Mouse (Mus musculus): ENCODE measurements around the gene Olfr553. TPM values are rescaled to one million over a fixed set of nuclear protein-coding genes. Genes with fewer than 3 reads are reported as not detected.
"Not testable (repeated sequence)": the region's sequence is repeated elsewhere in the genome, so short reads cannot be mapped to it uniquely, and the experiment has no call there.

Gene Olfr553
- total and polyA plus RNA-seq, 3 experiments = not detected

DNA sequence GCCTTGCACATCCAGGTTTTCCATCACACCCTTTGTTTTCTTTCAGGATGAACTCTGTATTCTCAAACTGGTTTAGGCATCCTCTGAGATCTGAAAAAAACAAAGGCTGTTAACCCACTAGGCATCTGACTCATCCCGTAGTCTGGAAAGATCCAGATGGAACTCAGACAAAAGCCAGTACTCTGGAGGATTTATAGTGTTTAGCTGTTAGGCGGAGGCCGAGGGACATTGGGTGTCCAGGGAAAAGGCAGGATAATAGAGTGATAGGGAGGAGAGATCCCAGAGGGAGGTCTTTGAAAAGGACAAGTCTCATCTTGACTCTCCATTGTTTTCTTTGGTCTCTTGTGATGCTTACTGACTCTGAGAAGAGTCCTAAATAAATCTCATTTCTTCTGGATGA lies 46.6 kb upstream of the Olfr553 start, which contains the start of gene Olfr556:
Olfr556 (plus strand) TSS at position 301 of the 400 bp plus-strand sequence.
- Histone ChIP-seq H3K4me2 (ENCODE audit: insufficient read depth, low read depth, poor library complexity, severe bottlenecking) (no peak within 1 kb of the TSS), H3K36me3 (replicated peaks in 1 of 2; ENCODE audit: control insufficient read depth in 1 of 2, insufficient read depth in 1 of 2, low read length in 1 of 2) (no peaks in the 10 kb centered on the region), H3K4me3 (replicated peaks in 1 of 3; ENCODE audit: low read depth in 2 of 3, low read length in 2 of 3, poor library complexity in 1 of 3) (no peak within 1 kb of the TSS), H3K9ac (ENCODE audit: insufficient read depth, low read depth) (no peak within 1 kb of the TSS), H3K79me2 (replicated peaks; ENCODE audit: control insufficient read depth, extremely low read depth, insufficient read depth, poor library complexity, severe bottlenecking) (no peaks in the 10 kb centered on the region), H3K27ac (ENCODE audit: insufficient read depth, low read depth) (no peak within 1 kb of the TSS), H3K4me1 (ENCODE audit: control insufficient read depth in 1 of 2, insufficient read depth in 2 of 2) (no peaks in the 10 kb centered on the region), H3K9me3 (replicated peaks; ENCODE audit: low read length) (no peaks in the 10 kb centered on the region), H3K27me3 (replicated peaks) (no peaks in the 10 kb centered on the region)
- in situ Hi-C loops (cut with MboI; ENCODE audit: low pct_ligation_motif_present, low pct_unique_long_range_greater_than_20kb, low sequenced_read_pairs) (loop anchor here (10.0 kb wide), 1 partner anchor 250 kb away; the partner anchor contains the start of gene Olfr571), dilution Hi-C loops (cut with MboI; ENCODE audit: extremely low pct_ligation_motif_present, extremely low pct_unique_long_range_greater_than_20kb, low sequenced_read_pairs) (no loop called here)
- no peak for DNase-seq (ENCODE audit: extremely low read depth)
- TF ChIP-seq NELFE (IDR thresholded peaks at IDR 0.05; ENCODE audit: low read depth, low read length) (no peak), MAZ (IDR thresholded peaks at IDR 0.05; ENCODE audit: low read depth, low read length) (no peak), JUND (conservative IDR thresholded peaks at IDR 0.05; ENCODE audit: low read depth, low read length) (no peak), HCFC1 (IDR thresholded peaks at IDR 0.05; ENCODE audit: low read depth, low read length) (no peak)

DNA sequence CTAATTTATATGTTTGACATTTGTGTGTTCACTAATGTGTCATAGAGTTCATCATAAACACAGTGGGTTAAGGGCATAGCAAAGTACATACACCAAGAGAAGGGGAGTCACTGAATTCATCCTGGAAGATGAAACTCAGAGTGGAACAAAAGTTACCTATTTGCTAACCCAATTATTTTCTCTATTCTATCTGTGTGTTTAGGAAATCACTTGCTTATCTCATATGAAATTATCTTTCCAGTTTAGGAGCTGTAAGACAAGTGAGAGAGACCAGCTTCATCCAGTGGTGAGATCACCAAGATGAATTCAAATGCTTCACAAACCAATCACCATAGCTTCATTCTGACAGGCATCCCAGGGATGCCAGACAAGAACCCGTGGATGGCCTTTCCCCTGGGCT lies 40.5 kb upstream of the Olfr553 start, which contains the start of gene Olfr555:
Olfr555 (plus strand) TSS at position 301 of the 400 bp plus-strand sequence.
- TF ChIP-seq MXI1 (IDR thresholded peaks at IDR 0.05; ENCODE audit: low read depth, low read length) = no peak
- TF ChIP-seq MAFK (IDR thresholded peaks at IDR 0.05; ENCODE audit: insufficient replicate concordance, low read length) = no peak
- TF ChIP-seq JUND (conservative IDR thresholded peaks at IDR 0.05; ENCODE audit: low read depth, low read length) = no peak
- no peak for TF ChIP-seq NELFE (IDR thresholded peaks at IDR 0.05; ENCODE audit: low read depth, low read length)
- TF ChIP-seq MEF2A (IDR thresholded peaks at IDR 0.05; ENCODE audit: borderline replicate concordance, low read depth, low read length) = no peak
- TF ChIP-seq E2F4 (IDR thresholded peaks at IDR 0.05; ENCODE audit: insufficient replicate concordance, low read depth, low read length) = no peak
- TF ChIP-seq SIN3A (IDR thresholded peaks at IDR 0.05; ENCODE audit: low read length) = no peak
- no peak for TF ChIP-seq JUN (IDR thresholded peaks at IDR 0.05; ENCODE audit: insufficient read depth, low read depth, low read length)
- no peak for TF ChIP-seq EP300 (IDR thresholded peaks at IDR 0.05; ENCODE audit: low read length)
- no peak for TF ChIP-seq MYC (IDR thresholded peaks at IDR 0.05; ENCODE audit: low read depth, low read length)
- TF ChIP-seq GABPA (IDR thresholded peaks at IDR 0.05; ENCODE audit: insufficient replicate concordance, low read depth, low read length) = no peak
- no peak for TF ChIP-seq USF2 (conservative IDR thresholded peaks at IDR 0.05; ENCODE audit: low read depth, low read length)
- Histone ChIP-seq H3K79me2 (replicated peaks; ENCODE audit: control insufficient read depth, extremely low read depth, insufficient read depth, poor library complexity, severe bottlenecking) (no peaks in the 10 kb centered on the region), H3K4me2 (ENCODE audit: insufficient read depth, low read depth, poor library complexity, severe bottlenecking) (no peak within 1 kb of the TSS), H3K36me3 (replicated peaks in 1 of 2; ENCODE audit: control insufficient read depth in 1 of 2, insufficient read depth in 1 of 2, low read length in 1 of 2) (no peaks in the 10 kb centered on the region), H3K4me1 (ENCODE audit: control insufficient read depth in 1 of 2, insufficient read depth in 2 of 2) (no peaks in the 10 kb centered on the region), H3K27ac (ENCODE audit: insufficient read depth, low read depth) (no peak within 1 kb of the TSS), H3K4me3 (replicated peaks in 1 of 3; ENCODE audit: low read depth in 2 of 3, low read length in 2 of 3, poor library complexity in 1 of 3) (no peak within 1 kb of the TSS), H3K9ac (ENCODE audit: insufficient read depth, low read depth) (no peak within 1 kb of the TSS), H3K27me3 (replicated peaks) (no peaks in the 10 kb centered on the region), H3K9me3 (replicated peaks; ENCODE audit: low read length) (no peaks in the 10 kb centered on the region)
- no peak for DNase-seq (ENCODE audit: extremely low read depth)
- dilution Hi-C loops (cut with MboI; ENCODE audit: extremely low pct_ligation_motif_present, extremely low pct_unique_long_range_greater_than_20kb, low sequenced_read_pairs) (no loop called here), in situ Hi-C loops (cut with MboI; ENCODE audit: low pct_ligation_motif_present, low pct_unique_long_range_greater_than_20kb, low sequenced_read_pairs) (no loop called here)

DNA sequence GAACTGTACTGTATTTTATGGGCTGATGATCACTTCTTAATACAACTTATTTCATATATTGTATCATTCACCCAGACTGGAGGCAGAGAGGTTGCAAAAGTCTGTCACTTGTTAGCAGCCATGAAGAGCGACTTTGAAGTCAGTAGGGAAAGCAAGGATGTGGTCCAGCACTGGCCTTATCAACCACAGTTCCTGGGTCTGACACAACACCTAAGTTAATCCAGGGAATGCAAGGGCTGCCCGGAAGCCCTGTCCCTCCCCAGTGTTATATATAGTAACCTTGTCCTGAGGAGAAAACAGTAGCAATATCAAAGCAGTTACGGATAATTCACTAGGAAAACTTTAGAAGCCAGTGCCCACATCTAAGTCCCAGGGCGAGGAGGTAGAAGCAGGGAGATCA lies 26.9 kb upstream of the Olfr553 start:
- H3K79me2 ChIP-seq (replicated peaks; ENCODE audit: control insufficient read depth, extremely low read depth, insufficient read depth, poor library complexity, severe bottlenecking); H3K9ac ChIP-seq (ENCODE audit: insufficient read depth, low read depth); H3K4me3 ChIP-seq (replicated peaks in 1 of 3; ENCODE audit: low read depth in 2 of 3, low read length in 2 of 3, poor library complexity in 1 of 3); H3K27ac ChIP-seq (ENCODE audit: insufficient read depth, low read depth); DNase-seq (ENCODE audit: extremely low read depth); H3K27me3 ChIP-seq (replicated peaks); H3K9me3 ChIP-seq (replicated peaks; ENCODE audit: low read length); in situ Hi-C loops (cut with MboI; ENCODE audit: low pct_ligation_motif_present, low pct_unique_long_range_greater_than_20kb, low sequenced_read_pairs); H3K4me1 ChIP-seq (ENCODE audit: control insufficient read depth in 1 of 2, insufficient read depth in 2 of 2); dilution Hi-C loops (cut with MboI; ENCODE audit: extremely low pct_ligation_motif_present, extremely low pct_unique_long_range_greater_than_20kb, low sequenced_read_pairs); H3K4me2 ChIP-seq (ENCODE audit: insufficient read depth, low read depth, poor library complexity, severe bottlenecking); H3K36me3 ChIP-seq (replicated peaks in 1 of 2; ENCODE audit: control insufficient read depth in 1 of 2, insufficient read depth in 1 of 2, low read length in 1 of 2): not testable (repeated sequence)

All from CH12.LX (cell line).